Comparison of ENCODE assay signal across 21 mouse cellular contexts in the genomic region with DNA sequence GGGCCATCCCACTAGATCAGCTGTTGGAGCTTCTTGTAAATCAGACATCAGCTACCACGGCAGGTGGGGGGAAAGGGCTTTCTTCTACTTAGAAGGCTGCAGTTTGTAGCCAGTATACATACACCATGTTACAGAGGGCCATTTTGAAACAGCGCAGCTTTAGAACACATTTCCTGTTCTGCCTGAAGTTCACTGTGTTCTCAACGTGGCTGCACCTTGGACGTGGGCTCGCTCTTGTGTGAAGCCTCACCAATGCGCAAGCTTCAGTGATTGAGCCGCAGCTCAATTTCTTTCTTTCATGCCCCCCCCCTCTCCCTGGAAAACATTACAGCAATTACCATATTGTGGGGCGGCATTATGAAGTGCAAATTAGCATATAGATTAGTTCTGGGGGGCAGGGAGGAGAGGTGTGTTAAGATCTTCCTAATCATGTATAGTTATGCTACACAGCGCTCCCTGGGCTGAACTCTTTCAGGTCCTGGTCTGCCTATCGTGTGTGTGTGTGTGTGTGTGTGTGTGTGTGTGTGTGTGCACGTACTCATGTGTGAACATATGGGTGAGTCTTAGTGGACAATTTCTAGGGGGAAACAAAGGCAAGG.
DNase-seq lines count a peak whose midpoint lies in the region; ATAC-seq and TF ChIP-seq lines count a peak whose summit lies in the region.
"Had no signal": no experiment of that assay in that cellular context is flagged by ENCODE, and none has a peak within 500 bp of the region (broad histone marks: within the 10 kb centered on the region; RNA-seq: fewer than 3 reads in every experiment).

No protein-coding gene starts in this region.

- H3K4me3 ChIP-seq in forebrain, embryonic 13.5 days = no peak overlapping the region
- H3K4me3 ChIP-seq in forebrain, postnatal 0 days (ENCODE audit: low read depth, low read length) = no peak overlapping the region
- H3K4me3 ChIP-seq in midbrain, embryonic 11.5 days (ENCODE audit: low read depth, low read length) = no peak overlapping the region
- H3K4me3 ChIP-seq in midbrain, postnatal 0 days (ENCODE audit: low read depth, low read length) = no peak overlapping the region
- no peak overlapping the region for H3K4me3 ChIP-seq in hindbrain, embryonic 15.5 days
- no peak overlapping the region for H3K4me3 ChIP-seq in neural tube, embryonic 14.5 days (ENCODE audit: low read depth, low read length)
- H3K4me3 ChIP-seq: embryonic facial prominence, embryonic 13.5 days had no signal

- H3K27me3 ChIP-seq in forebrain, embryonic 13.5 days = no peaks in the 10 kb centered on the region
- no peaks in the 10 kb centered on the region for H3K27me3 ChIP-seq in forebrain, postnatal 0 days (ENCODE audit: insufficient read depth, low read length)
- H3K27me3 ChIP-seq in midbrain, embryonic 11.5 days (ENCODE audit: control insufficient read depth, insufficient read depth, low read length) = no peaks in the 10 kb centered on the region
- no peaks in the 10 kb centered on the region for H3K27me3 ChIP-seq in midbrain, postnatal 0 days (ENCODE audit: insufficient read depth, low read length)
- H3K27me3 ChIP-seq in hindbrain, embryonic 15.5 days = no peaks in the 10 kb centered on the region
- H3K27me3 ChIP-seq in neural tube, embryonic 14.5 days (ENCODE audit: control insufficient read depth, insufficient read depth, low read length) = no peaks in the 10 kb centered on the region
- H3K27me3 ChIP-seq: embryonic facial prominence, embryonic 13.5 days had no signal

- WGBS in forebrain, embryonic 13.5 days = 75% methylated on average over 11 of the region's 11 CpGs
- 59% methylated on average over 11 of the region's 11 CpGs for WGBS in forebrain, postnatal 0 days
- WGBS in midbrain, embryonic 11.5 days = 76% methylated on average over 11 of the region's 11 CpGs
- WGBS in midbrain, postnatal 0 days = 67% methylated on average over 11 of the region's 11 CpGs
- 51% methylated on average over 11 of the region's 11 CpGs for WGBS in hindbrain, embryonic 15.5 days
- 54% methylated on average over 11 of the region's 11 CpGs for WGBS in neural tube, embryonic 14.5 days

- H3K27ac ChIP-seq in forebrain, embryonic 13.5 days = peak overlapping the region; percentile 21; the same call in 1 of the 2 replicates
- no peak overlapping the region for H3K27ac ChIP-seq in forebrain, postnatal 0 days (ENCODE audit: low read depth, low read length)
- H3K27ac ChIP-seq in midbrain, embryonic 11.5 days (ENCODE audit: low read depth, low read length) = no peak overlapping the region
- no peak overlapping the region for H3K27ac ChIP-seq in midbrain, postnatal 0 days (ENCODE audit: low read depth, low read length)
- H3K27ac ChIP-seq in hindbrain, embryonic 15.5 days (replicated peaks) = no peak overlapping the region
- no peak overlapping the region for H3K27ac ChIP-seq in neural tube, embryonic 14.5 days (ENCODE audit: low read depth, low read length)
- H3K27ac ChIP-seq: embryonic facial prominence, embryonic 13.5 days had no signal

- H3K9me3 ChIP-seq in forebrain, embryonic 13.5 days (replicated peaks) = no peaks in the 10 kb centered on the region; the same call in 1 of the 2 replicates
- H3K9me3 ChIP-seq in forebrain, postnatal 0 days (ENCODE audit: low read length) = no peaks in the 10 kb centered on the region
- no peaks in the 10 kb centered on the region; the same call in 1 of the 2 replicates for H3K9me3 ChIP-seq in midbrain, embryonic 11.5 days (ENCODE audit: control insufficient read depth, low read length)
- H3K9me3 ChIP-seq in midbrain, postnatal 0 days (ENCODE audit: low read length) = no peaks in the 10 kb centered on the region
- no peaks in the 10 kb centered on the region for H3K9me3 ChIP-seq in hindbrain, embryonic 15.5 days
- H3K9me3 ChIP-seq in neural tube, embryonic 14.5 days (ENCODE audit: control insufficient read depth, low read length) = no peaks in the 10 kb centered on the region

- no peak overlapping the region for H3K9ac ChIP-seq in forebrain, embryonic 13.5 days
- no peak overlapping the region for H3K9ac ChIP-seq in forebrain, postnatal 0 days
- H3K9ac ChIP-seq in midbrain, embryonic 11.5 days (ENCODE audit: low read length) = no peak overlapping the region
- no peak overlapping the region for H3K9ac ChIP-seq in midbrain, postnatal 0 days (replicated peaks; ENCODE audit: low read length, poor library complexity, severe bottlenecking)
- no peak overlapping the region for H3K9ac ChIP-seq in hindbrain, embryonic 15.5 days
- no peak overlapping the region for H3K9ac ChIP-seq in neural tube, embryonic 14.5 days (replicated peaks; ENCODE audit: low read depth, low read length)
- H3K9ac ChIP-seq: embryonic facial prominence, embryonic 13.5 days; liver, postnatal 0 days had no signal

- DNase-seq in forebrain, postnatal 0 days = no peak
- DNase-seq in midbrain, embryonic 11.5 days (ENCODE audit: low spot score, missing footprints) = peak; percentile 82
- DNase-seq in midbrain, postnatal 0 days (ENCODE audit: low spot score) = no peak
- DNase-seq in kidney, adult 9 months = no peak
- DNase-seq: adrenal gland, adult 8-10 months; cerebellum, adult 9-11 months; heart, postnatal 10 days; kidney, adult 8-10 months; kidney, postnatal 25 days; liver, postnatal 0 days; lung, postnatal 14 days; retina, postnatal 1 day; right cerebral cortex, postnatal 4 days; thymus, postnatal 14 days had no signal

- H3K36me3 ChIP-seq in forebrain, embryonic 13.5 days (ENCODE audit: poor library complexity, severe bottlenecking) = no peaks in the 10 kb centered on the region
- H3K36me3 ChIP-seq in forebrain, postnatal 0 days (ENCODE audit: insufficient read depth) = no peaks in the 10 kb centered on the region
- H3K36me3 ChIP-seq in midbrain, embryonic 11.5 days (ENCODE audit: control insufficient read depth, insufficient read depth, low read length) = no peaks in the 10 kb centered on the region
- no peaks in the 10 kb centered on the region for H3K36me3 ChIP-seq in midbrain, postnatal 0 days (ENCODE audit: insufficient read depth, low read length)
- H3K36me3 ChIP-seq in hindbrain, embryonic 15.5 days = no peaks in the 10 kb centered on the region
- H3K36me3 ChIP-seq in neural tube, embryonic 14.5 days (ENCODE audit: control insufficient read depth, insufficient read depth, low read length) = no peaks in the 10 kb centered on the region
- H3K36me3 ChIP-seq: embryonic facial prominence, embryonic 13.5 days had no signal

- no peaks in the 10 kb centered on the region for H3K4me1 ChIP-seq in forebrain, embryonic 13.5 days
- H3K4me1 ChIP-seq in forebrain, postnatal 0 days (ENCODE audit: insufficient read depth) = no peaks in the 10 kb centered on the region
- H3K4me1 ChIP-seq in midbrain, embryonic 11.5 days (ENCODE audit: control insufficient read depth, insufficient read depth, low read length) = no peaks in the 10 kb centered on the region
- no peaks in the 10 kb centered on the region for H3K4me1 ChIP-seq in midbrain, postnatal 0 days (ENCODE audit: insufficient read depth, low read length)
- H3K4me1 ChIP-seq in hindbrain, embryonic 15.5 days (replicated peaks) = no peaks in the 10 kb centered on the region
- H3K4me1 ChIP-seq in neural tube, embryonic 14.5 days (ENCODE audit: control insufficient read depth, insufficient read depth, low read length) = no peaks in the 10 kb centered on the region
- H3K4me1 ChIP-seq: embryonic facial prominence, embryonic 13.5 days had no signal

- ATAC-seq in forebrain, embryonic 13.5 days = peak; percentile 75; the same call in 1 of the 2 replicates
- ATAC-seq in forebrain, postnatal 0 days = no peak
- no peak for ATAC-seq in midbrain, embryonic 11.5 days (ENCODE audit: low FRiP score)
- ATAC-seq in midbrain, postnatal 0 days (ENCODE audit: low FRiP score) = no peak
- 0 out of 2 replicates have a peak, but pooled peaks have one; percentile 34 for ATAC-seq in hindbrain, embryonic 15.5 days (ENCODE audit: low FRiP score, low read depth)
- ATAC-seq in neural tube, embryonic 14.5 days (ENCODE audit: low read depth) = peak; percentile 78; the same call in 1 of the 2 replicates
- ATAC-seq: CD4-positive, CD25-positive, alpha-beta regulatory T cell, adult 4 months; liver, postnatal 0 days; Patski had no signal

- no peak for TF ChIP-seq CTCF in forebrain, postnatal 0 days (IDR thresholded peaks at IDR 0.05; ENCODE audit: low read depth)
- no peak for TF ChIP-seq CTCF in midbrain, postnatal 0 days (IDR thresholded peaks at IDR 0.05)

- H3K4me2 ChIP-seq in forebrain, embryonic 13.5 days = no peak overlapping the region
- no peak overlapping the region for H3K4me2 ChIP-seq in forebrain, postnatal 0 days (ENCODE audit: low read depth)
- no peak overlapping the region for H3K4me2 ChIP-seq in midbrain, embryonic 11.5 days
- H3K4me2 ChIP-seq in midbrain, postnatal 0 days (ENCODE audit: low read depth, low read length, poor library complexity, severe bottlenecking) = no peak overlapping the region
- H3K4me2 ChIP-seq in hindbrain, embryonic 15.5 days = no peak overlapping the region
- H3K4me2 ChIP-seq in neural tube, embryonic 14.5 days (ENCODE audit: low read depth, low read length) = no peak overlapping the region
- H3K4me2 ChIP-seq: embryonic facial prominence, embryonic 13.5 days; heart, embryonic 11.5 days had no signal

Comparison
In these comparisons a context has a peak if more than half of its experiments do, and no peak if none do; other contexts are left out.
1. ATAC-seq: peak in forebrain, embryonic 13.5 days (single experiment), hindbrain, embryonic 15.5 days (single experiment) and neural tube, embryonic 14.5 days (single experiment); none in forebrain, postnatal 0 days (single experiment), midbrain, embryonic 11.5 days (single experiment) and midbrain, postnatal 0 days (single experiment).